10 mouse cellular contexts compared by ENCODE assay signal in genomic region chr2:121298131-121298530, GRCm38 (mm10). TPM values are rescaled to one million over a fixed set of nuclear protein-coding genes. Genes with fewer than 3 reads are reported as not detected.
A peak's percentile ranks its signal among the peaks of the same experiment; 100 is the strongest.
DNase-seq lines count a peak whose midpoint lies in the region; ATAC-seq lines count a peak whose summit lies in the region.
"Had no signal": no experiment of that assay in that cellular context is flagged by ENCODE, and none has a peak within 500 bp of the region (broad histone marks: within the 10 kb centered on the region; RNA-seq: fewer than 3 reads in every experiment).

No protein-coding gene starts in this region.

- H3K9ac ChIP-seq in embryonic facial prominence, embryonic 14.5 days (ENCODE audit: low read depth, low read length) = 0 out of 2 replicates have a peak overlapping the region, but pooled peaks have one; percentile 21
- H3K9ac ChIP-seq in stomach, embryonic 15.5 days = no peak overlapping the region

- peak; percentile 72 for DNase-seq in layer of hippocampus, adult 9-11 months
- no peak for DNase-seq in layer of hippocampus, postnatal 25 days (ENCODE audit: extremely low spot score in 1 of 2, low spot score in 1 of 2)
- peak; percentile 49 for DNase-seq in embryonic facial prominence, embryonic 14.5 days (ENCODE audit: low spot score)
- DNase-seq in limb, embryonic 10.5 days (ENCODE audit: low spot score) = no peak
- no peak for DNase-seq in left cerebral cortex, postnatal 14 days (ENCODE audit: low spot score in 2 of 2)
- DNase-seq in spleen, adult 12 weeks (ENCODE audit: low spot score) = no peak
- no peak for DNase-seq in lung, postnatal 25 days (ENCODE audit: low spot score)
- DNase-seq: kidney, adult 18-20 months; lung, postnatal 14 days had no signal

- intact Hi-C loops in left cerebral cortex, postnatal 14 days (cut with DNase I) = loop anchor here (5.0 kb wide), 2 partner anchors 59 to 106 kb away; partner anchors contain the start of genes Ckmt1 and Ppip5k1

- H3K27ac ChIP-seq in embryonic facial prominence, embryonic 14.5 days (replicated peaks; ENCODE audit: low read depth, low read length) = no peak overlapping the region
- no peak overlapping the region for H3K27ac ChIP-seq in limb, embryonic 10.5 days
- no peak overlapping the region for H3K27ac ChIP-seq in stomach, embryonic 15.5 days

- WGBS in embryonic facial prominence, embryonic 14.5 days = 5% methylated on average over 8 of the region's 8 CpGs
- 7% methylated on average over 8 of the region's 8 CpGs for WGBS in limb, embryonic 10.5 days
- 17% methylated on average over 8 of the region's 8 CpGs for WGBS in stomach, embryonic 15.5 days

- no peak overlapping the region for H3K4me3 ChIP-seq in embryonic facial prominence, embryonic 14.5 days (ENCODE audit: low read depth, low read length)
- H3K4me3 ChIP-seq in limb, embryonic 10.5 days = peak overlapping the region; percentile 6; the same call in 1 of the 2 replicates
- H3K4me3 ChIP-seq in stomach, embryonic 15.5 days (replicated peaks) = no peak overlapping the region

- H3K36me3 ChIP-seq in embryonic facial prominence, embryonic 14.5 days (ENCODE audit: control insufficient read depth, insufficient read depth, low read length) = peaks cover 37% of the 10 kb centered on the region
- no peaks in the 10 kb centered on the region; the same call in 1 of the 2 replicates for H3K36me3 ChIP-seq in limb, embryonic 10.5 days
- H3K36me3 ChIP-seq in stomach, embryonic 15.5 days = peaks cover 8% of the 10 kb centered on the region

- H3K4me2 ChIP-seq in embryonic facial prominence, embryonic 14.5 days (ENCODE audit: low read depth, low read length) = peak overlapping the region; percentile 79; the same call in 1 of the 2 replicates
- peak overlapping the region; percentile 25; the same call in 1 of the 2 replicates for H3K4me2 ChIP-seq in stomach, embryonic 15.5 days

- H3K9me3 ChIP-seq in embryonic facial prominence, embryonic 14.5 days (ENCODE audit: control insufficient read depth, low read length) = no peaks in the 10 kb centered on the region
- no peaks in the 10 kb centered on the region for H3K9me3 ChIP-seq in limb, embryonic 10.5 days (replicated peaks)
- H3K9me3 ChIP-seq in stomach, embryonic 15.5 days = no peaks in the 10 kb centered on the region

- H3K27me3 ChIP-seq in embryonic facial prominence, embryonic 14.5 days (replicated peaks; ENCODE audit: control insufficient read depth, insufficient read depth, low read length) = peaks cover 16% of the 10 kb centered on the region
- peaks cover 98% of the 10 kb centered on the region for H3K27me3 ChIP-seq in limb, embryonic 10.5 days (ENCODE audit: low read depth, poor library complexity, severe bottlenecking)
- peaks cover 9% of the 10 kb centered on the region for H3K27me3 ChIP-seq in stomach, embryonic 15.5 days (replicated peaks)

- ATAC-seq in embryonic facial prominence, embryonic 14.5 days (ENCODE audit: low read depth) = no peak
- ATAC-seq in stomach, embryonic 15.5 days (ENCODE audit: insufficient read depth, low FRiP score, low read depth) = peak; percentile 8; the same call in 1 of the 2 replicates

- peaks cover 19% of the 10 kb centered on the region for H3K4me1 ChIP-seq in embryonic facial prominence, embryonic 14.5 days (ENCODE audit: control insufficient read depth, insufficient read depth, low read length)
- peaks cover 52% of the 10 kb centered on the region for H3K4me1 ChIP-seq in limb, embryonic 10.5 days
- peaks cover 37% of the 10 kb centered on the region for H3K4me1 ChIP-seq in stomach, embryonic 15.5 days

RNA-seq across cellular contexts. Expression of gene Map1a, which starts 8.7 kb away (rescaled TPM):
- total RNA-seq in layer of hippocampus, postnatal 25 days (2021) = 100 to 1,000 TPM; 513 to 580 TPM
- 10.9 and 15.8 TPM in 2 replicates for polyA plus RNA-seq in embryonic facial prominence, embryonic 14.5 days (2014; fragmentation: Nextera tagmentation; extraction: Ambion mirVana)
- 1.5 and 2.0 TPM in 2 replicates for polyA plus RNA-seq in limb, embryonic 10.5 days (2016; fragmentation: Nextera tagmentation; extraction: Ambion mirVana)
- 4.0 and 5.3 TPM in 2 replicates for polyA plus RNA-seq in stomach, embryonic 15.5 days (2015; fragmentation: Nextera tagmentation; extraction: Ambion mirVana)
- 100 to 1,000 TPM; 489 to 493 TPM for total RNA-seq in left cerebral cortex, postnatal 14 days (2021)

RNA-seq across cellular contexts. Expression of gene Trp53bp1, which starts 26.9 kb away (rescaled TPM):
- 100 to 1,000 TPM; 130 to 154 TPM for total RNA-seq in layer of hippocampus, postnatal 25 days (2021)
- polyA plus RNA-seq in embryonic facial prominence, embryonic 14.5 days (2014; fragmentation: Nextera tagmentation; extraction: Ambion mirVana) = 50.3 and 60.5 TPM in 2 replicates
- 116 and 135 TPM in 2 replicates for polyA plus RNA-seq in limb, embryonic 10.5 days (2016; fragmentation: Nextera tagmentation; extraction: Ambion mirVana)
- polyA plus RNA-seq in stomach, embryonic 15.5 days (2015; fragmentation: Nextera tagmentation; extraction: Ambion mirVana) = 51.9 and 60.6 TPM in 2 replicates
- 100 to 1,000 TPM; 136 to 152 TPM for total RNA-seq in left cerebral cortex, postnatal 14 days (2021)

RNA-seq across cellular contexts. Expression of gene Ppip5k1, which starts 57.1 kb away (rescaled TPM):
- total RNA-seq in layer of hippocampus, postnatal 25 days (2021) = 100 to 1,000 TPM in 1 of 2 experiments, 10 to 100 TPM in 1; 85.1 to 111 TPM
- polyA plus RNA-seq in embryonic facial prominence, embryonic 14.5 days (2014; fragmentation: Nextera tagmentation; extraction: Ambion mirVana) = 7.6 and 9.8 TPM in 2 replicates
- polyA plus RNA-seq in limb, embryonic 10.5 days (2016; fragmentation: Nextera tagmentation; extraction: Ambion mirVana) = 7.5 and 8.9 TPM in 2 replicates
- polyA plus RNA-seq in stomach, embryonic 15.5 days (2015; fragmentation: Nextera tagmentation; extraction: Ambion mirVana) = 16.7 and 18.1 TPM in 2 replicates
- 10 to 100 TPM; 83.7 to 90.9 TPM for total RNA-seq in left cerebral cortex, postnatal 14 days (2021)

RNA-seq across cellular contexts. Expression of gene Ckmt1, which starts 59.4 kb away (rescaled TPM):
- total RNA-seq in layer of hippocampus, postnatal 25 days (2021) = 100 to 1,000 TPM; 369 to 418 TPM
- polyA plus RNA-seq in embryonic facial prominence, embryonic 14.5 days (2014; fragmentation: Nextera tagmentation; extraction: Ambion mirVana) = 21.7 and 31.2 TPM in 2 replicates
- 0.59 and 1.5 TPM in 2 replicates for polyA plus RNA-seq in limb, embryonic 10.5 days (2016; fragmentation: Nextera tagmentation; extraction: Ambion mirVana)
- polyA plus RNA-seq in stomach, embryonic 15.5 days (2015; fragmentation: Nextera tagmentation; extraction: Ambion mirVana) = 157 and 165 TPM in 2 replicates
- total RNA-seq in left cerebral cortex, postnatal 14 days (2021) = 100 to 1,000 TPM; 399 to 404 TPM

Comparison
In these comparisons a context has a peak if more than half of its experiments do, and no peak if none do; other contexts are left out.
1. DNase-seq: peak in layer of hippocampus, adult 9-11 months (single experiment) and embryonic facial prominence, embryonic 14.5 days (single experiment); none in layer of hippocampus, postnatal 25 days (0 of 2), limb, embryonic 10.5 days (single experiment), left cerebral cortex, postnatal 14 days (0 of 2), spleen, adult 12 weeks (single experiment) and lung, postnatal 25 days (single experiment).